Mouse (Mus musculus) cerebral cortex, adult 2 months (tissue): ENCODE measurements around the gene Gm42791.

ENCODE experiments used
- WGBS: fragments of 180-500 bp; shearing (Covaris S2); methylation state at CpG from one replicate; pipeline ENCODE4 v1.1.7; 2018; 5-methylcytosine and 5-hydroxymethylcytosine counted together

Gene Gm42791

GRCm38 (mm10) chr5:148927717-148928223 is 67.2 kb downstream of the Gm42791 start:
- 21% methylated on average over 5 of the region's 5 CpGs for WGBS

GRCm38 (mm10) chr5:148924586-148924985 is 70.4 kb downstream of the Gm42791 start:
- whole genome bisulfite sequencing = 93% methylated on average over 12 of the region's 12 CpGs

GRCm38 (mm10) chr5:148924051-148924450 is 70.9 kb downstream of the Gm42791 start:
- WGBS = 80% methylated on average over 9 of the region's 9 CpGs

- 46% methylated on average over 10 of the region's 10 CpGs for WGBS
These were observed 71.5 kb downstream of the Gm42791 start for GRCm38 (mm10) chr5:148923408-148923807.

GRCm38 (mm10) chr5:148922773-148923172 is 72.2 kb downstream of the Gm42791 start:
- WGBS = 93% methylated on average over 5 of the region's 5 CpGs

- WGBS = 87% methylated on average over 5 of the region's 5 CpGs
These were observed 76.9 kb downstream of the Gm42791 start for GRCm38 (mm10) chr5:148918049-148918448.

- WGBS = 89% methylated on average over 6 of the region's 6 CpGs
These were observed 78.2 kb downstream of the Gm42791 start for GRCm38 (mm10) chr5:148916775-148917174.

- WGBS = 47% methylated on average over 3 of the region's 3 CpGs
These were observed 82.7 kb downstream of the Gm42791 start for GRCm38 (mm10) chr5:148912262-148912661.

GRCm38 (mm10) chr5:148910066-148910465 is 84.9 kb downstream of the Gm42791 start:
- 90% methylated on average over 4 of the region's 4 CpGs for whole genome bisulfite sequencing

- WGBS = 41% methylated on average over 6 of the region's 6 CpGs
These were observed 85.5 kb downstream of the Gm42791 start for GRCm38 (mm10) chr5:148909402-148909801.

- WGBS = 23% methylated on average over 7 of the region's 7 CpGs
These were observed 85.9 kb downstream of the Gm42791 start for GRCm38 (mm10) chr5:148909057-148909395.

- 70% methylated on average over 17 of the region's 17 CpGs for WGBS
These were observed 86.5 kb downstream of the Gm42791 start for GRCm38 (mm10) chr5:148908191-148909056.

GRCm38 (mm10) chr5:148906305-148906704 is 88.6 kb downstream of the Gm42791 start:
- WGBS = 71% methylated on average over 4 of the region's 4 CpGs

GRCm38 (mm10) chr5:148904846-148905245 is 90.1 kb downstream of the Gm42791 start:
- 72% methylated on average over 6 of the region's 6 CpGs for WGBS

- WGBS = 92% methylated on average over 7 of the region's 7 CpGs
These were observed 95.6 kb downstream of the Gm42791 start for GRCm38 (mm10) chr5:148899361-148899760.

- 49% methylated on average over 12 of the region's 12 CpGs for WGBS
These were observed 97.0 kb downstream of the Gm42791 start for GRCm38 (mm10) chr5:148897941-148898417.

- 40% methylated on average over 14 of the region's 14 CpGs for WGBS
These were observed 97.8 kb downstream of the Gm42791 start for GRCm38 (mm10) chr5:148897069-148897702.

- WGBS = 76% methylated on average over 10 of the region's 10 CpGs
These were observed 98.4 kb downstream of the Gm42791 start for GRCm38 (mm10) chr5:148896515-148896914.

- 76% methylated on average over 7 of the region's 7 CpGs for WGBS
These were observed 99.1 kb downstream of the Gm42791 start for GRCm38 (mm10) chr5:148895833-148896232.

- whole genome bisulfite sequencing = 68% methylated on average over 5 of the region's 5 CpGs
These were observed 99.9 kb downstream of the Gm42791 start for GRCm38 (mm10) chr5:148895034-148895433.

GRCm38 (mm10) chr5:148890237-148890636 is 104.7 kb downstream of the Gm42791 start:
- WGBS = 93% methylated on average over 4 of the region's 4 CpGs

- whole genome bisulfite sequencing = 87% methylated on average over 6 of the region's 6 CpGs
These were observed 106.9 kb downstream of the Gm42791 start for GRCm38 (mm10) chr5:148888032-148888431.
